Mouse (Mus musculus) liver, embryonic 13.5 days (tissue): Measurements from ENCODE around the gene Bhlhe41. TPM values are rescaled to one million over a fixed set of nuclear protein-coding genes. Genes with fewer than 3 reads are reported as not detected.

ENCODE experiments used
- ATAC-seq: fragments of 200-750 bp; cut with Nextera tagmentation; 2 replicates; pipeline ENCODE4 v1.8.0; 2017; ENCODE audit warnings: low read depth, mild to moderate bottlenecking, moderate number of reproducible peaks, moderate library complexity
- DNase-seq: peaks from one replicate; pipeline ENCODE4 v3.0.0; 2022
- H3K27ac ChIP-seq: fragments of 300-500 bp; sonication (generic); 2 replicates; pipeline ENCODE4 v1.5.1; 2015; ENCODE audit warnings: moderate library complexity, mild to moderate bottlenecking, inconsistent platforms
- H3K27me3 ChIP-seq: fragments of 300-500 bp; sonication (generic); 2 replicates; pipeline ENCODE4 v1.6.1; 2015; ENCODE audit warnings: mild to moderate bottlenecking, inconsistent platforms
- H3K36me3 ChIP-seq: fragments of 300-500 bp; sonication (generic); 2 replicates; pipeline ENCODE4 v1.6.1; 2015; ENCODE audit warnings: mild to moderate bottlenecking, inconsistent platforms
- H3K4me1 ChIP-seq: fragments of 300-500 bp; sonication (generic); replicated peaks from 2 replicates; pipeline ENCODE4 v1.6.1; 2015; ENCODE audit warnings: inconsistent platforms
- H3K4me2 ChIP-seq: fragments of 300-500 bp; sonication (generic); 2 replicates; pipeline ENCODE4 v1.6.1; 2015; ENCODE audit warnings: inconsistent platforms, mild to moderate bottlenecking, moderate library complexity
- H3K4me3 ChIP-seq: fragments of 300-500 bp; sonication (generic); replicated peaks from 2 replicates; pipeline ENCODE4 v1.5.1; 2015; ENCODE audit warnings: mild to moderate bottlenecking, inconsistent platforms
- H3K9ac ChIP-seq: fragments of 300-500 bp; sonication (generic); 2 replicates; pipeline ENCODE4 v1.6.1; 2015; ENCODE audit warnings: mild to moderate bottlenecking, inconsistent platforms
- H3K9me3 ChIP-seq: fragments of 300-500 bp; sonication (generic); replicated peaks from 2 replicates; pipeline ENCODE4 v1.6.1; 2016; ENCODE audit warnings: inconsistent platforms
- WGBS: fragments of 180-500 bp; shearing (Covaris S2); methylation state at CpG from one replicate; pipeline ENCODE4 v1.1.7; 2015; ENCODE audit not compliant: insufficient replicate concordance; 5-methylcytosine and 5-hydroxymethylcytosine counted together
- polyA plus RNA-seq: library from polyadenylated mRNA; unstranded; fragments of >200 nt; fragmentation: Nextera tagmentation; extraction: Ambion mirVana; gene quantifications from 2 replicates; pipeline ENCODE4 v1.2.1, GENCODE M21; 2015

Bhlhe41 gene
- polyA plus RNA-seq, 1 experiment from 2014 or later, result 0.08 TPM

- H3K4me2 ChIP-seq, result peak overlapping the region; percentile 69
- no peak for DNase-seq
- ATAC-seq, result 0 out of 2 replicates have a peak, but pooled peaks have one; percentile 38
- no peaks in the 10 kb centered on the region for H3K9me3 ChIP-seq
- under 1% methylated on average over 69 of the region's 69 CpGs for WGBS
- H3K27me3 ChIP-seq, result peaks cover 75% of the 10 kb centered on the region
- no peaks in the 10 kb centered on the region for H3K36me3 ChIP-seq
- peak overlapping the region; percentile 50 for H3K4me3 ChIP-seq
- H3K9ac ChIP-seq, result no peak overlapping the region
- H3K27ac ChIP-seq, result no peak overlapping the region
- peaks cover 26% of the 10 kb centered on the region for H3K4me1 ChIP-seq
These were observed 811 bp upstream of the Bhlhe41 start for GRCm38 (mm10) chr6:145865886-145866851.

- Histone ChIP-seq H3K4me3 (peak overlapping the region; percentile 54; the same call in 1 of the 2 replicates), H3K9me3 (no peaks in the 10 kb centered on the region), H3K9ac (no peak overlapping the region), H3K27ac (no peak overlapping the region), H3K36me3 (no peaks in the 10 kb centered on the region), H3K4me2 (no peak overlapping the region; the same call in 1 of the 2 replicates), H3K27me3 (peaks cover 80% of the 10 kb centered on the region), H3K4me1 (peaks cover 26% of the 10 kb centered on the region)
- 2% methylated on average over 8 of the region's 8 CpGs for WGBS
- DNase-seq (no peak), ATAC-seq (no peak)
These were observed 1.2 kb downstream of the Bhlhe41 start for GRCm38 (mm10) chr6:145864171-145864570.

GRCm38 (mm10) chr6:145863065-145863971 lies 2.0 kb downstream of the Bhlhe41 start:
- Histone ChIP-seq H3K4me1 (peaks cover 26% of the 10 kb centered on the region), H3K27ac (no peak overlapping the region), H3K9me3 (no peaks in the 10 kb centered on the region), H3K27me3 (peaks cover 77% of the 10 kb centered on the region), H3K4me2 (peak overlapping the region; percentile 72), H3K36me3 (no peaks in the 10 kb centered on the region), H3K9ac (no peak overlapping the region), H3K4me3 (peak overlapping the region; percentile 54)
- under 1% methylated on average over 102 of the region's 105 CpGs for WGBS
- ATAC-seq, result peak; percentile 69
- DNase-seq, result no peak

GRCm38 (mm10) chr6:145862739-145863064 lies 2.7 kb downstream of the Bhlhe41 start:
- ATAC-seq (0 out of 2 replicates have a peak, but pooled peaks have one; percentile 2), DNase-seq (no peak)
- H3K9me3 ChIP-seq, result no peaks in the 10 kb centered on the region
- no peak overlapping the region for H3K9ac ChIP-seq
- H3K27me3 ChIP-seq, result peaks cover 74% of the 10 kb centered on the region
- 4% methylated on average over 33 of the region's 35 CpGs for WGBS
- H3K4me2 ChIP-seq, result peak overlapping the region; percentile 72
- H3K4me3 ChIP-seq, result peak overlapping the region; percentile 54
- no peaks in the 10 kb centered on the region for H3K36me3 ChIP-seq
- H3K4me1 ChIP-seq, result peaks cover 26% of the 10 kb centered on the region
- H3K27ac ChIP-seq, result no peak overlapping the region

- DNase-seq, result no peak
- H3K4me1 ChIP-seq, result peaks cover 26% of the 10 kb centered on the region
- ATAC-seq, result no peak
- 16% methylated on average over 4 of the region's 4 CpGs for WGBS
- peaks cover 74% of the 10 kb centered on the region for H3K27me3 ChIP-seq
- no peaks in the 10 kb centered on the region for H3K9me3 ChIP-seq
- H3K9ac ChIP-seq, result no peak overlapping the region
- H3K4me2 ChIP-seq, result peak overlapping the region; percentile 72
- H3K4me3 ChIP-seq, result peak overlapping the region; percentile 54
- no peak overlapping the region for H3K27ac ChIP-seq
- H3K36me3 ChIP-seq, result no peaks in the 10 kb centered on the region
These were observed 3.0 kb downstream of the Bhlhe41 start for GRCm38 (mm10) chr6:145862321-145862720.

GRCm38 (mm10) chr6:145861462-145862227 lies 3.7 kb downstream of the Bhlhe41 start:
- Histone ChIP-seq H3K9ac (no peak overlapping the region), H3K4me3 (no peak overlapping the region), H3K27ac (no peak overlapping the region), H3K4me1 (peaks cover 26% of the 10 kb centered on the region), H3K36me3 (no peaks in the 10 kb centered on the region), H3K9me3 (no peaks in the 10 kb centered on the region), H3K27me3 (peaks cover 67% of the 10 kb centered on the region), H3K4me2 (no peak overlapping the region)
- no peak for DNase-seq
- no peak for ATAC-seq
- 69% methylated on average over 9 of the region's 9 CpGs for WGBS

GRCm38 (mm10) chr6:145860350-145860749 lies 5.0 kb downstream of the Bhlhe41 start:
- no peaks in the 10 kb centered on the region for H3K9me3 ChIP-seq
- ATAC-seq, result no peak
- H3K9ac ChIP-seq, result no peak overlapping the region
- no peak overlapping the region for H3K4me3 ChIP-seq
- H3K4me2 ChIP-seq, result no peak overlapping the region
- no peaks in the 10 kb centered on the region for H3K36me3 ChIP-seq
- no peak for DNase-seq
- H3K27ac ChIP-seq, result no peak overlapping the region
- peaks cover 25% of the 10 kb centered on the region for H3K4me1 ChIP-seq
- peaks cover 54% of the 10 kb centered on the region for H3K27me3 ChIP-seq
- WGBS, result 26% methylated on average over 2 of the region's 2 CpGs

- H3K4me2 ChIP-seq, result no peak overlapping the region
- peaks cover 19% of the 10 kb centered on the region for H3K4me1 ChIP-seq
- H3K36me3 ChIP-seq, result no peaks in the 10 kb centered on the region
- ATAC-seq (no peak), DNase-seq (no peak)
- no peak overlapping the region for H3K9ac ChIP-seq
- WGBS, result 56% methylated on average over 8 of the region's 8 CpGs
- peaks cover 35% of the 10 kb centered on the region for H3K27me3 ChIP-seq
- H3K4me3 ChIP-seq, result no peak overlapping the region
- H3K27ac ChIP-seq, result no peak overlapping the region
- no peaks in the 10 kb centered on the region for H3K9me3 ChIP-seq
These were observed 6.9 kb downstream of the Bhlhe41 start for GRCm38 (mm10) chr6:145858414-145858813.

- H3K9me3 ChIP-seq, result no peaks in the 10 kb centered on the region
- H3K4me3 ChIP-seq, result no peak overlapping the region
- no peak overlapping the region for H3K27ac ChIP-seq
- no peak overlapping the region for H3K4me2 ChIP-seq
- ATAC-seq (no peak), DNase-seq (no peak)
- no peak overlapping the region for H3K9ac ChIP-seq
- no peaks in the 10 kb centered on the region for H3K36me3 ChIP-seq
- peaks cover 12% of the 10 kb centered on the region for H3K4me1 ChIP-seq
- peaks cover 25% of the 10 kb centered on the region for H3K27me3 ChIP-seq
- WGBS, result 68% methylated on average over 7 of the region's 7 CpGs
These were observed 7.9 kb downstream of the Bhlhe41 start for GRCm38 (mm10) chr6:145857428-145857827.

- no peaks in the 10 kb centered on the region for H3K9me3 ChIP-seq
- peaks cover 14% of the 10 kb centered on the region for H3K27me3 ChIP-seq
- peak overlapping the region; percentile 41 for H3K4me2 ChIP-seq
- H3K27ac ChIP-seq, result no peak overlapping the region
- DNase-seq, result peak; percentile 68
- WGBS, result 20% methylated on average over 28 of the region's 28 CpGs
- H3K9ac ChIP-seq, result no peak overlapping the region
- no peak overlapping the region for H3K4me3 ChIP-seq
- peaks cover 12% of the 10 kb centered on the region for H3K4me1 ChIP-seq
- peak; percentile 75 for ATAC-seq
- H3K36me3 ChIP-seq, result no peaks in the 10 kb centered on the region
These were observed 9.4 kb downstream of the Bhlhe41 start for GRCm38 (mm10) chr6:145855720-145856551.
